Mouse (Mus musculus) frontal cortex, postnatal 10 days (tissue): ENCODE measurements around the gene Srsf2.
"Not testable (repeated sequence)": the region's sequence is repeated elsewhere in the genome, so short reads cannot be mapped to it uniquely, and the experiment has no call there.

ENCODE experiments used
- DNase-seq, 2 experiments: peaks; one replicate each; pipeline ENCODE4 v3.0.0; 2022; ENCODE audit warnings: low spot score in 2 of 2, mixed read lengths in 1 of 2

The Srsf2 gene

DNA sequence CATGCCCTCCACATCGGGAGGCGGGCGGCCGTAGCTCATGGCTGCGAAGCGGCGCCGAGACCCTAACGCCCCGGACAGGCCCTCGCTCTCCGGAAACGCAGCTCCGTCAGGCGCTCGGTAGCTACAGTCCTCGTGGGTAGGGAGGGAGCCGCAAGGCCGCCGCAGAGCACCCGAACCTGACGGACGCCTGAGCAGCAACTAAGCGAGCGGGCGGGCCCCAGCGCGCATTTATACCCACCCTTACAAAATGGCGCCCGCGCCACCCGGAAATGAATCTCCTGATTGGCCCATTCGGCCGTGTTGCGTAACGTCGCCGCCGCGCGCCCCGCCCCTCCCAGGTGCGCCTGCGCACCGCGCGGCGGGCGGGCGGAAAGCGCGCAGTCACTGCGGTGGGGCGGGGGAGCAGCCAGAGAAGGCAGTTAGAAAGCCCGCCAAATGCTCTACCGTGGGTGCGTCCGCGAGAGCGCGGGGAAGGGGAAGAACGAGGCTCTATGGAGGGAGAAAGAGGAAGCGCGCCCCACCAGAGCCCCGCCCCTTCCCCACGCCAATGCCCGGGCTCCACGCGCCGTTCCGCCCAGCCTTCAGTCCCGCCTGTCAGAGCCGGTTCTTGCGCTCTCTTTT is at the start of gene Srsf2:
Gene Srsf2, minus strand, starts transcription at position 204 of the 621 bp plus-strand sequence.
- peak; percentile 97 for DNase-seq

DNA sequence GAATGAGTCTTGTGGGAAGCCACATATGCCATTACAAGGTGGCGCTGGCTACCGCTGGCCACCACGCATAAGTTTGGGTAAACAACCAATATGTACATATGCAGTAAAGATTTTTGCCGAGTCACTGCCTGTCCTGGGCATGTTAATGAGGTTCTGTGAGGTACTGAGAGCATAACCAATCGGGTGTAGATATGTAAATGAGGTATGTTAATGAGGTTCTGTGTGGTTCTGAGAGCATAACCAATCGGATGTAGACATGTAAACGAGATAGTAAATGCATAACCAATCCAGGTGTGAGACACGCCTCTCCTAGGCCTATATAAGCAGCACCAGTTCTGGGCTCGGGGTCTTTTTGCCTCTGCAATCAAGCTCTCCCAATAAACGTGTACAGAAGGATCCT is 49.7 kb upstream of the Srsf2 start:
- not testable (repeated sequence) for DNase-seq

DNA sequence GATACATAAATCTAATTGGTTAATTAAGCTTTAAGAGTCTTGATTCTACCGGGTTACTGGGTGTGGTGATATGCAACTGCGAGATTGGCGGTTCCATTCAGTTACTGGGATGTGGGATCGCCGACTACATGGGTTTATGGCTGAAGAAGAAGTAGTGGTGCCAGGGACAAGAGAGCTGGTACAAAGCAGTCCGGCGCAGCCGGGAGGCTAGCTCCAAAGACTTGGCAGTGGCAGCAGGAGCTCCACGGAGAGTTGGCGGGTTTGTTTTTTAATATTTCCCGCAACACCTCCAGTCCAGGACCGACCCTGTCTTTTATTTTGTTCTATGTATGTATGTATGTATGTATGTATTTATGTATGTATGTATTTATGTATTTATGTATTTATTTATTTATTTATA is 46.4 kb upstream of the Srsf2 start:
- DNase-seq: no peak

DNA sequence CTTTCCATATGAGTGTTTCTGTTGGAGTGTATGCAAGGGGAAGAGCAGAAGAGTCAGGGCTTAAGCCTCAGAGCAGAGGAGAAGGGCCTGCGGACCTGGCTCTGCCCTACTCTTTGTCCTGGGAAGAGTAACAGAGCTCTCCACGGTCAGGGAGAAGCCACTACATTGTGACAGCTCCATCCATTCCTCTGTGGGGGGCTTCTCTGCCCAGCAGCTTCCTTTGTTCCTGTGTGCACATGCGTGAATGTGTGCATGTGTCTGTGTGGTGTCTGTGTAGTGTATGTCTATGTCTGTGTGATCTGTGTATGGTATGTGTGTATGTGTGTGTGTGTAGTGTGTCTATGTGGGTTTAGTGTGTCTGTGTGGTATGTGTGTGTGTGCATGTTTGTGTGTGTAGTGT is 42.5 kb upstream of the Srsf2 start:
- no peak for DNase-seq

DNA sequence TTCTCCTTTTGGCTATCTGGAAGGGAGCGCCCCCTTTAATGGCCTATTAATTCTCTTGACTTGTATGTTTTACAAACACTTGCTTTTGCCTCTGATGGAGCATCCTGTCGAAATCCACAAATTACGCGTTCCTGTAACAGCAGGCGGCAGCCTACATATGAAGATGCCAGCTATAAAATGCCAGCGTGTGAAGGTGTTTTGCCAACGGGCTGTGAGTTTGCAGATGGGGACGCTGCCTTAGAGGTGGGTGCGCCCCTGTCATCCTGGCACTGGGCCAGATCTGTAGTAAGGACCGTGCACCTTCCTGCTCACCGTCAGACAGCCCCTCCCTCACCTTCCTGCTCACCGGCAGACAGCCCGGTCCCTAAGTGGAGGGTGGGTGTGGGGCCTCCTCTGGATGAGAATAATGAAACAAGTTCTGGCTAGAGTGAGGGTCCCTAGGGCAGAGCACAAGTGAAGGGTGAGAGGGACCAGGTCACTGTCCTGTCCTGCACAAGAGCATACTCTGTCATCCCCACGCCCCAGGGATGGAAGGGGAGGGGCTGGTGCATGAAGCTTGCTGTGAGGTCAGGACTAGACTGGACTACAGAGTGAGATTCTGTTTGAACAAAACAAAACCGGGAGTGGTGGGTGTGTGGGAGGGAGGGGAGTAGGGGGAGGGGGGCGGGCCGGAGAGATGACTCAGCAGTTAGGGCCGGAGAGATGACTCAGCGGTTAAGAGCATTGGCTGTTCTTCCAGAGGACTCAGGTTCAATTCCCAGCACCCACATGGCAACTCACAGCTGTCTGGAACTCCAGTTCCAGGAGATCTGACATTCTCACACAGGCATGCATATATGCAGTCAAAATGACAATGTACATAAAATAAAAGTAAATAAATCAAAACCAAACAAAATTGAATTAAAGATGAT is 40.9 kb upstream of the Srsf2 start:
- no peak for DNase-seq

DNA sequence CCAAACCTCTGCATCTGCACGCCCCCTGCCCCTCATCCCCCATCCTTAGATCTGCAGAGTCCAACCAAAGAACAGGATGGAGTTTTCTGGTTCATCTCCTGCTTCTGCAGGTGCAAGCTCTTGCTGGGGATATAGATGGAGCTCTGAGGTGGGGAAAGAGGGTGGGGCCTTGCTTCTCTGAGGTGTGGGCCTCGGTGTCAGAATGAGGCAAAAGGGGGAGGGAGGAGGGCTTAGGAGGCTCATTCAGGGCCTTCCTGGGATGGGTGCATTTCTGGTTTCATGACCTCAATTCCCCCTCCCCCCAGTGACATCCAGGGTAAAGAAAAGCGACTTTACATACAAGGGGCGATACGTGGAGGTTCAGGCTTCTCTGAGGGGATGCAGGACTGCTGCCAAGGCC is 34.2 kb upstream of the Srsf2 start:
- no peak for DNase-seq

DNA sequence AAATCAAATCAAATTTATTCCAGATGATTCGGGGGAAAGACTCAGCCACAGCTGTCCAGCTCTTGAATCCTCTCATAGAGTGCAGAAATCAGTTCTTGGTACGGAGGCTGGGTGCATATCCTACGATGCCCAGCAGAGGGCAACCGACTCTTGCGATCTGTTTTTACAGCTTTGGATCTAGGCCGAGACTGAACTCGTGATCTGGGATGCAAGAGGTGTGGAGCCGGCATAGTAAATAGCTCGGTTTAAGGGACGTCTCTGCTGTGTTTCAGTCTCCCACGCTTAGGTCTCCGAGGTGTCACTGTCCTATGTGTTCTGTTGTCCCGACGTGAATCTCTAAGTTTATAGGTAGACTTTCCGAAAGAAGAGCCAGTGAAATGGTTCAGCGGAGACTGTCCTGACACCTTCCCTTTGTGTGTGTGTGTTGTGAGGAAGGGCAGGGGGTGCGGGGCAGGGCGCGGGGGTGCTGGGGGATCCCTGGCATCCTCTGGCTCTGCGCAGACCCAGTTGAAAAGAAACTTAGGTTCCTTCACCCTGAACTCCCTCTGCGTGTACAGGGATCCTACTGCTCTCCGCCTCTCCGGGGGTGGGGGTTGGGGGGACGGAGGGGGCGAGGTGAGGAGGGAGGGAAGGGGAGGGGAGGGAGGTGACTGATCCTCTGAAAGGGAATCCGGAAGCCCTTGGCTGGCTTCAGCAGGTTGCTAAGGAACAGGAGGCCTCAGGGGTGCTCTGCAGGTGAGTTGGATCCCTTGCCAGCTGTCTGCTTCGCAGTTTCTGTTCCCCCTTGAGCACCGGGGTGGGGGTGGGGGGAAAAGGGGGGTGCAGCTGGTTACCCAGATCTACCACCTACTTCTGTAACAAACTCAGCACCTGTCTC is 32.6 kb upstream of the Srsf2 start:
- DNase-seq: peak; percentile 56 to 75

DNA sequence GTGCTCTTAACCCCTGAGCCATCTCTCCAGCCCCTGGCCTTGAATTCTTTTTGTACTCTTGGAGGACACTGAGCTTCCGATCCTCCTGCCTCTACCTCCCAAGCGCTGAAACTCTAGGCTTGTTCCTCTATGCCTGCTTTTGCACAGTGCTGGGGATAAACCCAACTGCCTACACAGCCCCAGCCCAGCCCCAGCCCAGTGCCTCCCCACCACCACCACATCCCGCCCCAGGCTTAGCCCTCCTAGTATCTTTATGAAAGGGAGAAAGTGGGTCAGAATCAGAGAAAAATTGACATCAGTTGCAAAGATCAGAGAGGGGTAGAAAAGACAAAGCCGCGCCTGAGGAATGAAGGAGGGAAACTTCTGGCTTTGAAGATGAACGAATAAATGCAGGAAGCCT is 31.2 kb upstream of the Srsf2 start:
- no peak for DNase-seq

DNA sequence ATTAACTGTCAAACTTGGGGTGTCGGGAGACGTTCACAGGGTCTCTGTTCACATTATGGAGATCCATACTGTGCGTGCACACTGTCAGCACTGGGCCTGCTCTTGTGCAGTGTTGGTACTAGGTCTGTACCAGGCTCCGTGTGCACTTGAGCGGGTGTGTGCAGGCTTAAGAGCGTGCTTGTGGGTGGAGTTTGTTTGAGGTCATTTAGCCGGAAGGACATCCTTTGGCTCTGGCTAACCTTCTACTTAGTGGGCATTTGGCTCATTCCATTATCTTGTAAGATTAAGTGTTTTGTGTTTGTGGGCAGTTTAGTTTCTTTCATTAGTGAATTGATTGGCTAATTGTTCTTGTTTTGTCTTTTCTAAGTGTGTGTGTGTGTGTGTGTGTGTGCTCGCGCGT is 29.6 kb upstream of the Srsf2 start:
- DNase-seq: no peak

DNA sequence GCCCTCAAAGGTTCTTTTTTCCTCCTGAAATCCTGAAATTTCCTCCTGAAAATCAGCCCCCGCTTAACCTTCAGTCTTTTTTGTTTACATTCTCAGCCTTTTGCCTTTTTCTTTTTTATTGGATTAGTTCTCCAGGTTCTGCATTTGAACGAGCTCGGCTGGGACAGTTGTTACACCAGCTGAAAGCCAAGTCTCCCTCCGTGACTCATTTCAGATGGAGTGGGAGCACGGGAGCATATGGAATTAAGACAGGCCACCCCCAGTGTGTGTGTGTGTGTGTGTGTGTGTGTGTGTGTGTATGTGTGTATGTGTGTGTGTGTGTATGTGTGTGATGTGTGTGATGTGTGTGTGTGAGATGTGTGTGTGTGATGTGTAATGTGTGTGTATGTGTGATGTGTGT is 28.5 kb upstream of the Srsf2 start:
- no peak for DNase-seq

DNA sequence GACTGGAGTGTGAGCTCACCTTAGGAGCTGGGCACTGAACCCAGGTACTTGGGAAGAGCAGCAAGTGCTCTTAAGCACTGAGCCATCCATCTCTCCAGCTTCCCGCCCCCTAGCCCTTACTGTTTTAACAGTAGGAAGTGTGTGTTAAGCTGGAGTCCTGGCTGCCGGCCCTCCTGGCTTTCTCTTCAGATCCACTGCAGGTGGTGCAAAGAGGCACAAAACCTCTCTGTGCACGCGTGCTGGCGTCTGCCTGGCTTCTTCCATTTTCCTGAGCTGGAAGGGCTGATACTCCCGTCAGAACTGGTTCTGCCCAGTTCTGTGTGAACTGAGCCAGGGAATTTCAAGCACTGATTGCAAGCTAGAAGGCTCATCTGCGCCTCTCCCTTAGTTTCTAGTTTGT is 27.9 kb upstream of the Srsf2 start:
- no peak for DNase-seq

DNA sequence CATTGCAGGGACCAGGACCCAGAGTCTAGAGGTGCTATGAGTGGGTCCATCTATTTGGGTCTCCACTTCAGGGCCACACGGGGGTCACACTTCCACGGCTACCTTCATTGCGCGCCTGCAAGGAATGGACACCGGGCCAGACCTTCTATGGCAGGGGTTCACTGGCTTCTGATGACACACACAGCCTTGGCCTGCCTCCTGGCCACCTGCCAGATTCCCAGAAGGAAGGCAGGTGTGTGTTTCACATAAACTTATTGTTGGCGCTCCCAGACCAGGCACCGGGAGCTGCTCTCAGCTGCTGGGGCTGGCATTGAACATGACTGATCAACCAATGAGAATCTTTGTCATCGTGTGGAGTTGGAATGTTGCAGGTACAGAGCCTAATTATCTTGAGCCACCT is 25.6 kb upstream of the Srsf2 start:
- no peak for DNase-seq

DNA sequence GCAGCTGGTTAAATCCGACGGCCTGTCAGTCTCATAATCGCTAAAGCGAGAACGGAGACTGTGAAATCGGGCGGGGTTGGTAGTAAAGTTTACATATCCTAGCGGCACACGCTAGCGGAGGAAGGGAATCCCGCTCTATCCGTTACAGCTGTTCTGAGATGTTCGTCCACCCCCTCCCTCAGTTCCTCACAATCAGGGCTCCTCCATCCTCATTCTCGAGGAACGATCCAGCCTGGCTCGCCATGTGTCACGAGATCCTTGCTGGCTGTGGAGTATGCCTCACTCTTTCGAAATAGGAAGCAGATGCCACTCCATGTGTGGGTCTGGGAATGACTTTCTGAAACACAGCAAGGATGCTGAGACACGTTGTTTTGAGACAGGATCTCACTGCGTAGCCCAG is 21.1 kb upstream of the Srsf2 start:
- no peak for DNase-seq

DNA sequence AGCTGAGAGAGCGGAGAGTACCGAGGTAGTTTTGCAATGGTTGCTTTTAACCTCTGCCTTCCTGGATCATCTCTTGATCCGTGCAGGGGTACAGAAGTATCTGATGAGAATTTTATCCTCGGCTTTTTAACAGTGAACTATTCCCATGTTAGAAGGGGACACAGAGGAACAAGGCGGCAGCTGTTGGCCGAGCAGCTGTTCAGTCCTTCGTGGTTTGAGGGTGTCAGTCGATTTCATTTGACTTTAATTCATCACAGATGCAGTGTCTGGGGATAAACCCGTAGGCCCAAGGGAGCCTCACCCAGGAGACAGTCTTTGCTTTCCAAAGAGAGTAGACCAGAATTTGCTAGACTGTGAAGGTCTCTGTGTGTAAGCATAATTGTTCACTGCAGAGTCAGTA is 18.6 kb upstream of the Srsf2 start:
- no peak for DNase-seq

DNA sequence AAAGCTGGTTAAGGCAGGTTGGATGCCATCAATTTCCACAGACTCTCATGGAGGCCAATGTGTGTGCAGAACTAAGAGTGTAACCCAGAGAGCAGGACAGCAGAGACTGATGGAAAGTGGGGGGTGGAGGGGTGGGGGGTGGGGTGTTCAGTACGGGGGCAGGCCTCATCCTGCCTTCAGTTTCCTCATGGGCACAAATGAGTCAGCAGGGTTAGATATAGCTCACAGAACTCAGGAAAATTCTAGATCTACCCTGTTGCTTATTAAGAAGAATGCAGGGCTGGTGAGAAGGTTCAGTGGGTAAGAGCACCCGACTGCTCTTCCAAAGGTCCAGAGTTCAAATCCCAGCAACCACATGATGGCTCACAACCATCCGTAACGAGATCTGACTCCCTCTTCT is 16.7 kb upstream of the Srsf2 start:
- DNase-seq: no peak

DNA sequence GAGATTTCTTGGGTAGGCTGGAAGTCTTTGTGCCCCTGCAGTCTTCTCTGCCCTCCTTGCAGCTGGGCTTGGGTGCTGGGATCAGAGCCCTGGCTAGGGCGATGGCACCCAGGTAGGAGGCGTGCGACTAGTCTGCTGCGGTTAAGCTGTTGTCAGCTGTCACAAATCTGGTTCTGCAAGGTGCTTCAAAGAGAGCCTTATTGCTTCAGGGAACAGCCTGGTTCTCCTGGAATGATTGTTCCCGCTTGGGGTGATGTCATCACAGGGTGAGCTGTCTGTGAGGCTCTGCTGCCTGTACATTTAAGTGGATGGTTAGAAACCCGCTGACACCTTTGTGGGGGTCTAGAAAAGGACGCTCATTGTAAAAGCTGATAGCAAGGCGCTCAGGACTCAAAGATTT is 16.3 kb upstream of the Srsf2 start:
- DNase-seq: no peak

DNA sequence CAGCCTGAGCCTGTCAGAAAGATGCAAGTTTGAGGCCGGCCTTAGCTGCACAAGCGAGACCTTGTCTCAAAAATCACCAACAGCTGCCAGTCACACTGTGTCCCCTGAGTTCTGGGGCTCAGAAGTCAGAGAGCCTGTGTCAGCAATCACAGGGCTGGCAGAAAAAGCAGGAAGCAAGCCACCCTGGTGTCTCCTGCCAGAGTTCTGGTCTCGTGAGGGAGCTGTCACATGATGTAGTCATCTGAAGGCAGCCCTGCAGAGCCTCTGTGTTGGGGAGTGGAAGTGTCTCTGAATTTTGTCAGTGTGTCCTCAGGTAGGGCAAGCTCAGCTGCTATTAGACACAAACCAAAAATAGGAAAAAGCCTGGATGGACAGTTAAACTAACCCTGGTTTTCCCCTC is 15.2 kb upstream of the Srsf2 start:
- DNase-seq: peak in 1 of 2 experiments; percentile 20

DNA sequence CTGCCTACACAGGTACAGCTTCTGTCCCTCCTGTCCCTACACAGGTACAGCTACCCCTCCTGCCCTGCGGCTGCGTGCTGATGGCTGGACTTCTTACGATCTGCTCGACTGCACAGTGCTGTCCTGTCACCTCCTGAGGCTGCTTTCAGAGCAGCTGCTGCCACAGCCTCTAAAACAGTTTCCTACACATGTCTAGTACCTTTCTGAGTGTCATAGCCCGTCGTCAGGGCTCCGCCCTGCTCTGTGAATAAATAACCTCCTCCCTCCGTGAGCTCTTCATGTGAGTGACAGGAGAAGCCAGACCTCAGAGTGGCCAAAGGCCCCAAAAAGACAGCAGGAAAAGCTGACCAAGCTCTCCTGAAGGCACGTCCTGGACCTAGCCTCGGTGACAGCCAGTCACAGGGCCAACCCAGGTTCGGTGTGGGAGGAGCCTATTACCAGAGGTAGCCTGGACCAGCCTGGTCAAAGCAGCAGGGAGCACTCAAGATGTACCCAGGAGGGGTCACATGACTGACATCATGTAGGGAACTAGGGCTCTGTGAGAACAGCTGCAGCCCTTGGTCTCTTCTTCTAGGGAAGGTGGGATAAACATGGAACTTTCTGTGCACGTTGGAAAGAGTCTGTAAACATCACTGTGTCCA is 13.2 kb upstream of the Srsf2 start:
- DNase-seq: no peak

DNA sequence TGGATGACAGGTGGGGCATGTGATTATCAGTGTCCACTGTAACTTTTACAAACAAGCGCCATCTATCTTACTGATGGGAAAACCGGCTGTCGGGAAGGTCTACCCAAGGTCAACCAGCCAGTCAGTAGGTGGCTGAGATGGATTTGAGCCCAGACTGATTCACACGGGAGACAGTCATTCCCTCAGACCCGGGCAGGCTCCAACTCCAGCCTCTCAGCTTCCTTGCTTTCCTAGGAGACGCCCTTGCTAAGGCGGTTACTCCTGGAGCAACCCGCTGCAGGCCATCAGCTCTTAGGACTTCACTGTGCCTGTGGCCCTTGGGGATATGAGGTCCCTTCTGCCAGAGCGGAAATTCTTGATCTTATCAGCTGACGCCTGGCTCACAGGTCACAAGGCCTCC is 11.6 kb upstream of the Srsf2 start:
- DNase-seq: no peak

DNA sequence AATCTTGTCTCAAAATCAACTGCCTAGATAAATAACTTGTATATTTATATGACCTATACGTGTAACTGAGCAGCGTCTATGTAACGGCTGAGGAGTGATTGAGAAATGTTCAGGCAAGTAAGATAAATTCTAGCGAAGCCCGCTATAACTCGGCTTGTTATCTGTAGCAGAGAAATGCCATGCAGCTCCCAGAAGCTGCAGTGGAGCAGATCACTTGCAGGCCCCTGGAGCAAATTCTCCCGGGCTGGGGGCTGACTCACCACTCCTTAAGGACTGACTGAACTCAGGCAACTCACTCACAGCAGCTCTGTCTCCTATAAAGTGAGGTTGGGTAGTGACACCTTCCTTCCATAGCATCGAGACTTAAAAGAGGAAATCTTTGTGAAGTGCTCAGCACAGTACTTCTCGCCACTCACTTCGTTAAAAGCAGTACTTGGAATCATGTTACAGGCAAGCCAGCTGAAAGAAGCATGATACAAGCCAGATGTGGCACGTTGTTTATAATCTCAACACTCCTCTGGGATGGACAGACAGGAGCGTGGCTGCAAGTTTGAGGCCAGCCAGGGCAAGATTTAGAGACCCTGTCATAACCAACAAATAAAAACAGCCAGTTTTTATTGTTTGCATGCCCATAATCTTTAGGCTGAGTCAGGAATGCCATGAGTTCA is 4.4 kb upstream of the Srsf2 start:
- DNase-seq: no peak

DNA sequence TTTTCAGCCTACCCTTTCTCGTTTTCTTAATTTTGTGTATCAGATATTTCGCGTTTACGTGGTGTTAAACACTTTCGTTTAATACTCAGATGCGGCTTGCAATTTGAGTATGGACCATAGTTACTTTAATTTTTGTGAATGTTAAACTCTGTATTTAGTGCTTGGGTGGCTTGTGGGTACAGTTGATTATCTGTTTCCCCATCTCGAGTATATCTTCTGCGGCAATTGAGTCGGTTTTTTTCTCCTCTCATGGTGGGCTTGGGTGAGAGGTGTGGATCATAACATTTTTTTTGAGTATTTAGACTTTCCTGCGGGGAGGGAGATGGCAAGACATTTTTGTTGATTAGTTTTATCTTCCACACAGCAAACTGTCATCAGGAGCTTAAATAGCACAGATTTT is 1.4 kb upstream of the Srsf2 start:
- DNase-seq: no peak
